Mouse (Mus musculus) kidney, postnatal 0 days (tissue): ENCODE measurements around the gene Slc6a15. TPM values are rescaled to one million over a fixed set of nuclear protein-coding genes. Genes with fewer than 3 reads are reported as not detected.

Source experiments
- ATAC-seq: fragments of 200-750 bp; cut with Nextera tagmentation; replicated peaks from 2 replicates; pipeline ENCODE4 v1.8.0; 2017; ENCODE audit warnings: low read depth, moderate number of reproducible peaks, moderate TSS enrichment, moderate library complexity; ENCODE audit not compliant: low FRiP score
- DNase-seq: peaks from one replicate; pipeline ENCODE4 v3.0.0-alpha.2; 2016; ENCODE audit warnings: low spot score
- H3K27ac ChIP-seq: fragments of 300-500 bp; sonication (generic); 2 replicates; pipeline ENCODE4 v1.5.1; 2014; ENCODE audit warnings: mild to moderate bottlenecking
- H3K27me3 ChIP-seq: fragments of 300-500 bp; sonication (generic); 2 replicates; pipeline ENCODE4 v1.6.1; 2014; ENCODE audit warnings: low read length, mixed read lengths; ENCODE audit not compliant: insufficient read depth
- H3K36me3 ChIP-seq: fragments of 300-500 bp; sonication (generic); 2 replicates; pipeline ENCODE4 v1.6.1; 2014; ENCODE audit warnings: low read length, mixed read lengths; ENCODE audit not compliant: insufficient read depth
- H3K4me1 ChIP-seq: fragments of 300-500 bp; sonication (generic); replicated peaks from 2 replicates; pipeline ENCODE4 v1.6.1; 2014; ENCODE audit warnings: antibody characterized with exemption, low read length, mixed read lengths; ENCODE audit not compliant: insufficient read depth
- H3K4me2 ChIP-seq: fragments of 300-500 bp; sonication (generic); 2 replicates; pipeline ENCODE4 v1.6.1; 2014; ENCODE audit warnings: mild to moderate bottlenecking, low read length, moderate library complexity, mixed read lengths
- H3K4me3 ChIP-seq: fragments of 300-500 bp; sonication (generic); replicated peaks from 2 replicates; pipeline ENCODE4 v1.5.1; 2014; ENCODE audit warnings: low read depth, low read length
- H3K9ac ChIP-seq: fragments of 300-500 bp; sonication (generic); 2 replicates; pipeline ENCODE4 v1.6.1; 2014; ENCODE audit warnings: low read depth, low read length
- H3K9me3 ChIP-seq: fragments of 300-500 bp; sonication (generic); replicated peaks from 2 replicates; pipeline ENCODE4 v1.6.1; 2016; ENCODE audit warnings: low read length, inconsistent platforms, mixed read lengths
- CTCF ChIP-seq: IDR thresholded peaks from 2 replicates; pipeline ENCODE4 v1.5.1; 2016; ENCODE audit warnings: antibody characterized with exemption, low read depth, mild to moderate bottlenecking, moderate library complexity
- WGBS: fragments of 180-500 bp; shearing (Covaris S2); extraction: QIAGEN DNeasy Blood & Tissue Kit; methylation state at CpG from one replicate; pipeline ENCODE4 v1.1.7; 2014; 5-methylcytosine and 5-hydroxymethylcytosine counted together
- polyA plus RNA-seq: library from polyadenylated mRNA; unstranded; fragments of >200 nt; fragmentation: Nextera tagmentation; extraction: Ambion mirVana; gene quantifications from 2 replicates; pipeline ENCODE4 v1.2.1, GENCODE M21; 2015

Gene Slc6a15
- polyA plus RNA-seq, 1 experiment from 2014 or later, result 5.7 TPM

DNA sequence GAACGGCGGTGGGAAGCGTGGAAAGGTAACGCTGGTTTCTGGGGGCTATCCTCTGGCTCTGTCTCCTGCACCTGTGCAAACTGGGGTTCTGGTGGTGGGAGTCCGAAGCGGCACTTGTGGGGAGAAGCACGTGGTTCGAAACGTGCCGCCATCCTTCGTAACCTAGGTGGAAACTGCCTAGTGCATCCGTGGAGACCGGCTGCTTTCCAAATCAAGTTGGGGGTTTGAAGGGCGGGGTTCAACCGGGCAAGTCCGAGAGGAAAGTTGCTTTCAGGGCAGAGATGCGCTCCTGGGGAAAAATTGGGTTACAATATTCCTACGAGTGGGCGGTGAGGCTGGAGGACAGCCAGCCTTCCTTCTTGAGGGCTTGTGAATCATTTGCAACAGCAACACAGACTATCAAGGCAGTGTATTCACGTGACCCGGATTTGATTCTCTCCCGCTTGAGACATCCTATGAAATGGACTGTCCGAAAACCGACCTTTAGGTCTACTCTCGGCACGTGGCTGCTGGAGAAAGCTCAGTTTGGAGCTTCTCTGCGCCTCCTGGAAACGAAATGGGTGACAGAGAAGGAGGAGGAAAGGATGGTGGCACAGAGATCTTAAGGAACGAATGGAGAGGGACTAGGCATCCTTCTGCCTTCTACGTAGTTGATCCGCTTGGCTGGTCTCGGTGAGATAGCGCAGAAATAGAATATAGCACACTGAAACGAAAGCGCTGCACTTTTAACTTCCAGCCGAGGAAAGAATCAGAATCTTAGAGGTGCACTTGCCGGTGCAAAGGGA, 905 bp downstream of the Slc6a15 start:
- ATAC-seq (peak; percentile 47), DNase-seq (peak; percentile 33)
- Histone ChIP-seq H3K4me3 (peak overlapping the region; percentile 59), H3K36me3 (no peaks in the 10 kb centered on the region), H3K4me1 (no peaks in the 10 kb centered on the region), H3K4me2 (peak overlapping the region; percentile 92), H3K9me3 (no peaks in the 10 kb centered on the region), H3K9ac (peak overlapping the region; percentile 44), H3K27me3 (no peaks in the 10 kb centered on the region), H3K27ac (no peak overlapping the region)
- WGBS, result under 1% methylated on average over 37 of the region's 37 CpGs
- TF ChIP-seq CTCF, result no peak

DNA sequence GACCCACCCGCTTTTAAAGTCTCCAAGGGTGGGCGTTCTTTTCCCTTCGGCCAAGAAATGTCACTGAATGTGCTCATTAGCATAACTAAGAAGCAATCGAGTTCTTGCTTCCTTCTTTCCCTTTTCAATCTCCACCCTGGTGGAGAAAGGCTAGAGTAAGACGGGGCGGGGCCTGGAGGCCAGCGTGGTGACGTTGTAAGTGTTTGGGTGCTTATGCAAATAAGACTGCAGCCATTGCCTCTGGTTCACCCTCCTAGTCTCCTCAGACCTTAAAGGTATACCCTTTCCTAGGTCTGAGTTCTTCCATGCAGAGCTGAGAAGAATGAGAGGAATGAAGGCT, 1.5 kb downstream of the Slc6a15 start:
- Histone ChIP-seq H3K9me3 (no peaks in the 10 kb centered on the region), H3K27me3 (no peaks in the 10 kb centered on the region), H3K4me3 (peak overlapping the region; percentile 59), H3K9ac (peak overlapping the region; percentile 44; the same call in 1 of the 2 replicates), H3K4me2 (peak overlapping the region; percentile 92), H3K4me1 (no peaks in the 10 kb centered on the region), H3K27ac (no peak overlapping the region), H3K36me3 (no peaks in the 10 kb centered on the region)
- peak; percentile 35; the same call in 1 of the 2 replicates for TF ChIP-seq CTCF
- WGBS, result 2% methylated on average over 8 of the region's 8 CpGs
- peak; percentile 89 for DNase-seq
- peak; percentile 92 for ATAC-seq

DNA sequence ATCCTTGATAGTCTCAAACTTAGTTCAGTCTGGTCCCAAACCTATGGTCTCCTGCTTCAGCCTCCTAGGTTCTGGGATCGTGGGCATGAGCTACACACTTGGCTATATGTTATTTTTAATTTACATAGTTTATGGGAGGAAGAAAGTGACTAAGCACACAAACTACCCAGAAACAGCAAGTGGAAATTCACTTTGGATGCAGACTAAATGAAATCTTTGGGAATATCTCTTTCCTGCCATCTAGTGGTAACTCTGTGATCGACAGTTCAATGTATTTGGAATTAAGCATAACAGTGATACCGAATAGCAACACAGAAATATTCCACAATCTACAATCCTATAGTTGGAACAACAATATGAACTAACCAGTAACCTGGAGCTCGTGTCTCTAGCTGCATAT, 34.6 kb downstream of the Slc6a15 start:
- 11% methylated on average over 4 of the region's 4 CpGs for WGBS
- peak; percentile 77 for DNase-seq
- peak; percentile 83 for TF ChIP-seq CTCF

DNA sequence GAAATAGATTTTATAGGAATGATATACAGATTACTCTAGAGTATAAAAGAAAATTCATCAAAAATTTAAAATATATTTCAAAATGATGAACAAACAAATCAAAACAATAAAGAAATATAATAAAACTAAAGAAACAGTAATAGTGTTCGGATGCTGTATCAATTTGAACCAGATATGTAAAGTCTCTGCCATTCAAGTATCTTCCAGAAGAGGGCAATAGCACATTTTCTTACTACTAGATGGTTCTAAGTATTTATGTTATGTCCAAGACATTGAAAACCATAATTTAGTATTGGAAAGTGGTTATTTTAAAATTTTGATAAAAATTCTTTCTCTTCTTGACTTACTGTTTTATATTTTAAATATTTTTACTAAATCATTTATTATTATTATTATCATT, 60.1 kb downstream of the Slc6a15 start:
- no peak for ATAC-seq
- Histone ChIP-seq H3K36me3 (no peaks in the 10 kb centered on the region), H3K4me2 (no peak overlapping the region), H3K27me3 (no peaks in the 10 kb centered on the region), H3K9ac (no peak overlapping the region), H3K4me3 (no peak overlapping the region), H3K9me3 (no peaks in the 10 kb centered on the region), H3K27ac (no peak overlapping the region), H3K4me1 (no peaks in the 10 kb centered on the region)
- 71% methylated on average over 1 of the region's 1 CpGs for WGBS
- DNase-seq, result peak; percentile 41
- peak; percentile 52 for TF ChIP-seq CTCF

More for the DNA sequence above, 34.6 kb downstream of the Slc6a15 start:
- H3K9ac ChIP-seq, result no peak overlapping the region
- no peak for ATAC-seq
- no peak overlapping the region for H3K4me3 ChIP-seq
- no peaks in the 10 kb centered on the region for H3K9me3 ChIP-seq
- H3K27ac ChIP-seq, result no peak overlapping the region
- H3K36me3 ChIP-seq, result no peaks in the 10 kb centered on the region
- no peaks in the 10 kb centered on the region for H3K27me3 ChIP-seq
- H3K4me1 ChIP-seq, result no peaks in the 10 kb centered on the region
- no peak overlapping the region for H3K4me2 ChIP-seq

DNA sequence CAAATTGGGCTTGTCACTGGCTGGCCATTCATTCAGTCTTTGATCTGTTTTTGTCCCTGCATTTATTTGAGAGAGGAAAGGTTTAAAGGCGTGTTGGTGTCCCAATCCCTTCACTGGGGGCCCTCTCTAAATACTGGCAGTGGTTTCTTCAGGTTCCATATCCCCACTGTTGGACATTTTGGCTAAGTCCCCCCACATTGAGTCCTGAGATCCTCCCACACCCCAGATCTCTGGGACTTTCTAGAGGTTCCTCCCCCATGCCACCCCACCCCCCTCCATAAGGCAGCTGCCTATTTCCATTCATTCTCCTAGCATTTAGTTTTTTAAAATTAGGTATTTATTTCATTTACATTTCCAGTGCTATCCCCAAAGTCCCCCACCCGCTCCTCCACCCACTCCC, 75.0 kb downstream of the Slc6a15 start:
- no peaks in the 10 kb centered on the region for H3K4me1 ChIP-seq

DNA sequence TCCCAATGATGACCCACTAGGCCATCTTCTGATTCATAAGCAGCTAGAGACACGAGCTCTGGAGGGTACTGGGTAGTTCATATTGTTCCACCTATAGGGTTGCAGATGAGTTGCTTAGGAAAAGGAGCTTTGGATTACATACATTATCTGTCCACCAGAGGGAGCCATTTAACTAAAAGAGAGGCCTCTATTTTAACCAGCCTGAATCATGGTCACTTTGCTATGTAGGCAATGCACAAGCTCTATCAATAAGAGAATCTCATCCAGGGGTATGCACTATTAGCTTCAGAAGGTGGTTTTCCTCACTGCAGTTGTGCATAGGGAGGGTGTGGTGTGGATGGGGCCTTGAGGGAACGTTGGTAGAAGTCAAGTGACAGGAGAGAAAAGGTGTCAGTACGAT, 75.5 kb downstream of the Slc6a15 start:
- Histone ChIP-seq H3K9ac (no peak overlapping the region), H3K27me3 (no peaks in the 10 kb centered on the region), H3K4me3 (no peak overlapping the region), H3K36me3 (no peaks in the 10 kb centered on the region), H3K4me1 (no peaks in the 10 kb centered on the region), H3K9me3 (no peaks in the 10 kb centered on the region), H3K27ac (no peak overlapping the region), H3K4me2 (no peak overlapping the region)
- peak; percentile 94 for DNase-seq
- 30% methylated on average over 3 of the region's 3 CpGs for WGBS
- peak; percentile 63; the same call in 1 of the 2 replicates for ATAC-seq
- peak; percentile 88 for TF ChIP-seq CTCF

More for the DNA sequence above, 75.0 kb downstream of the Slc6a15 start:
- no peaks in the 10 kb centered on the region for H3K9me3 ChIP-seq
- no peak overlapping the region for H3K4me3 ChIP-seq
- no peak overlapping the region for H3K9ac ChIP-seq
- TF ChIP-seq CTCF, result no peak
- no peak overlapping the region for H3K27ac ChIP-seq
- DNase-seq, result no peak
- no peaks in the 10 kb centered on the region for H3K27me3 ChIP-seq
- no peak for ATAC-seq
- H3K4me2 ChIP-seq, result no peak overlapping the region
- H3K36me3 ChIP-seq, result no peaks in the 10 kb centered on the region
- WGBS, result 79% methylated on average over 2 of the region's 2 CpGs
